9 mouse cellular contexts compared by ENCODE assay signal in genomic region chr8:122574264-122574663, GRCm38 (mm10). TPM values are rescaled to one million over a fixed set of nuclear protein-coding genes. Genes with fewer than 3 reads are reported as not detected.
A peak's percentile ranks its signal among the peaks of the same experiment; 100 is the strongest.
DNase-seq lines count a peak whose midpoint lies in the region; ATAC-seq and TF ChIP-seq lines count a peak whose summit lies in the region.
"Had no signal": no experiment of that assay in that cellular context is flagged by ENCODE, and none has a peak within 500 bp of the region (broad histone marks: within the 10 kb centered on the region; RNA-seq: fewer than 3 reads in every experiment).

No protein-coding gene starts in this region.

- no peaks in the 10 kb centered on the region for H3K27me3 ChIP-seq in hindbrain, embryonic 12.5 days
- no peaks in the 10 kb centered on the region for H3K27me3 ChIP-seq in hindbrain, postnatal 0 days (ENCODE audit: insufficient read depth, low read length)
- no peaks in the 10 kb centered on the region for H3K27me3 ChIP-seq in CH12.LX (replicated peaks)
- H3K27me3 ChIP-seq in liver, embryonic 16.5 days (ENCODE audit: control insufficient read depth, insufficient read depth, low read depth, low read length): no peaks in the 10 kb centered on the region
- H3K27me3 ChIP-seq: embryonic facial prominence, embryonic 13.5 days had no signal

- DNase-seq in hindbrain, postnatal 0 days (ENCODE audit: low spot score): no peak
- no peak for DNase-seq in CH12.LX (ENCODE audit: extremely low read depth)
- DNase-seq: cerebellum, postnatal 14 days had no signal

- ATAC-seq in hindbrain, embryonic 12.5 days (ENCODE audit: low FRiP score): no peak
- no peak for ATAC-seq in hindbrain, postnatal 0 days
- peak; percentile 2; the same call in 1 of the 2 replicates for ATAC-seq in liver, embryonic 16.5 days (ENCODE audit: low read depth)
- ATAC-seq in erythroid progenitor cell, adult 5-6 weeks (replicated peaks; ENCODE audit: low FRiP score, poor library complexity, severe bottlenecking): no peak
- ATAC-seq in monocyte, adult 5-6 weeks (replicated peaks; ENCODE audit: insufficient number of reproducible peaks, low FRiP score, low TSS enrichment, poor library complexity, severe bottlenecking): no peak

- peaks cover 42% of the 10 kb centered on the region for H3K4me1 ChIP-seq in hindbrain, embryonic 12.5 days
- H3K4me1 ChIP-seq in hindbrain, postnatal 0 days (ENCODE audit: insufficient read depth, low read length): peaks cover 24% of the 10 kb centered on the region
- peaks cover 16 to 49% of the 10 kb centered on the region in 2 experiments for H3K4me1 ChIP-seq in CH12.LX (ENCODE audit: control insufficient read depth in 1 of 2, insufficient read depth in 2 of 2)
- H3K4me1 ChIP-seq in embryonic fibroblast, embryonic 13.5 days (ENCODE audit: control insufficient read depth, insufficient read depth, low read length): peaks cover 8% of the 10 kb centered on the region; the same call in 1 of the 2 replicates
- H3K4me1 ChIP-seq in liver, embryonic 16.5 days (ENCODE audit: control insufficient read depth, low read depth, low read length): peaks cover 62% of the 10 kb centered on the region

- H3K4me3 ChIP-seq in hindbrain, embryonic 12.5 days: no peak overlapping the region
- H3K4me3 ChIP-seq in hindbrain, postnatal 0 days (ENCODE audit: low read length): no peak overlapping the region
- peak overlapping the region in 1 of 3 experiments; percentile 89 for H3K4me3 ChIP-seq in CH12.LX (replicated peaks in 1 of 3; ENCODE audit: low read depth in 2 of 3, low read length in 2 of 3, poor library complexity in 1 of 3)
- H3K4me3 ChIP-seq in embryonic fibroblast, embryonic 13.5 days (ENCODE audit: insufficient read depth, low read length): no peak overlapping the region
- H3K4me3 ChIP-seq in liver, embryonic 16.5 days (ENCODE audit: low read depth, low read length): no peak overlapping the region

- no peaks in the 10 kb centered on the region for H3K9me3 ChIP-seq in hindbrain, embryonic 12.5 days (replicated peaks)
- no peaks in the 10 kb centered on the region for H3K9me3 ChIP-seq in hindbrain, postnatal 0 days (ENCODE audit: low read length)
- H3K9me3 ChIP-seq in CH12.LX (replicated peaks; ENCODE audit: low read length): no peaks in the 10 kb centered on the region
- no peaks in the 10 kb centered on the region for H3K9me3 ChIP-seq in liver, embryonic 16.5 days (replicated peaks; ENCODE audit: control insufficient read depth, low read length)
- H3K9me3 ChIP-seq: embryonic facial prominence, embryonic 13.5 days had no signal

- TF ChIP-seq EP300 in CH12.LX (IDR thresholded peaks at IDR 0.05; ENCODE audit: low read length): no peak

- TF ChIP-seq POLR2A in CH12.LX (IDR thresholded peaks at IDR 0.05; ENCODE audit: low read depth, low read length): no peak
- TF ChIP-seq POLR2A in embryonic fibroblast, embryonic 13.5 days (IDR thresholded peaks at IDR 0.05; ENCODE audit: low read depth, low read length): 0 out of 2 replicates have a peak, but pooled peaks have one; percentile 2

- dilution Hi-C loops in CH12.LX (cut with MboI; ENCODE audit: extremely low pct_ligation_motif_present, extremely low pct_unique_long_range_greater_than_20kb, low sequenced_read_pairs): no loop called here

- WGBS in hindbrain, embryonic 12.5 days: 54% methylated on average over 3 of the region's 3 CpGs
- 44% methylated on average over 3 of the region's 3 CpGs for WGBS in hindbrain, postnatal 0 days
- 48% methylated on average over 3 of the region's 3 CpGs for WGBS in liver, embryonic 16.5 days (ENCODE audit: insufficient replicate concordance)

- no peak overlapping the region for H3K9ac ChIP-seq in hindbrain, embryonic 12.5 days
- no peak overlapping the region for H3K9ac ChIP-seq in hindbrain, postnatal 0 days (replicated peaks; ENCODE audit: low read length)
- H3K9ac ChIP-seq in CH12.LX (ENCODE audit: insufficient read depth, low read depth): no peak overlapping the region
- no peak overlapping the region for H3K9ac ChIP-seq in liver, embryonic 16.5 days (ENCODE audit: low read depth, low read length)

- in situ Hi-C loops in CH12.LX (cut with MboI; ENCODE audit: low pct_ligation_motif_present, low pct_unique_long_range_greater_than_20kb, low sequenced_read_pairs): no loop called here

- TF ChIP-seq CTCF in hindbrain, postnatal 0 days (IDR thresholded peaks at IDR 0.05; ENCODE audit: low read depth): no peak
- TF ChIP-seq CTCF in CH12.LX (conservative IDR thresholded peaks at IDR 0.05 in 1 of 2, IDR thresholded peaks at IDR 0.05 in 1 of 2; ENCODE audit: low read depth in 2 of 2, low read length in 2 of 2): no peak
- TF ChIP-seq CTCF in embryonic fibroblast, embryonic 13.5 days (IDR thresholded peaks at IDR 0.05; ENCODE audit: borderline replicate concordance, insufficient read depth, low read length): no peak

- H3K4me2 ChIP-seq in hindbrain, embryonic 12.5 days (replicated peaks): no peak overlapping the region
- H3K4me2 ChIP-seq in hindbrain, postnatal 0 days (ENCODE audit: low read depth, low read length): no peak overlapping the region
- no peak overlapping the region for H3K4me2 ChIP-seq in CH12.LX (ENCODE audit: insufficient read depth, low read depth, poor library complexity, severe bottlenecking)
- 0 out of 2 replicates have a peak overlapping the region, but pooled peaks have one; percentile 77 for H3K4me2 ChIP-seq in liver, embryonic 16.5 days (ENCODE audit: low read depth, low read length)

- H3K27ac ChIP-seq in hindbrain, embryonic 12.5 days: 0 out of 2 replicates have a peak overlapping the region, but pooled peaks have one; percentile 40
- H3K27ac ChIP-seq in hindbrain, postnatal 0 days: no peak overlapping the region
- H3K27ac ChIP-seq in CH12.LX (ENCODE audit: insufficient read depth, low read depth): peak overlapping the region; percentile 29; the same call in 1 of the 2 replicates
- H3K27ac ChIP-seq in embryonic fibroblast, embryonic 13.5 days (ENCODE audit: insufficient read depth, low read length): no peak overlapping the region
- H3K27ac ChIP-seq in liver, embryonic 16.5 days (ENCODE audit: low read length): peak overlapping the region; percentile 76
- H3K27ac ChIP-seq: embryonic facial prominence, embryonic 13.5 days had no signal

- peaks cover 43% of the 10 kb centered on the region for H3K36me3 ChIP-seq in hindbrain, embryonic 12.5 days
- no peaks in the 10 kb centered on the region; the same call in 1 of the 2 replicates for H3K36me3 ChIP-seq in hindbrain, postnatal 0 days (ENCODE audit: insufficient read depth, low read length)
- peaks cover 44 to 78% of the 10 kb centered on the region in 2 experiments for H3K36me3 ChIP-seq in CH12.LX (replicated peaks in 1 of 2; ENCODE audit: control insufficient read depth in 1 of 2, insufficient read depth in 1 of 2, low read length in 1 of 2)
- peaks cover 35% of the 10 kb centered on the region for H3K36me3 ChIP-seq in liver, embryonic 16.5 days (ENCODE audit: control insufficient read depth, insufficient read depth)

- no peak for TF ChIP-seq RAD21 in CH12.LX (IDR thresholded peaks at IDR 0.05; ENCODE audit: low read depth, low read length)

- H3K79me2 ChIP-seq in CH12.LX (replicated peaks; ENCODE audit: control insufficient read depth, extremely low read depth, insufficient read depth, poor library complexity, severe bottlenecking): peaks cover 23% of the 10 kb centered on the region

RNA-seq across cellular contexts. Expression of gene Aprt, which starts 2.4 kb away (rescaled TPM):
- polyA plus RNA-seq in hindbrain, embryonic 12.5 days (2016; fragmentation: Nextera tagmentation; extraction: Ambion mirVana): 160 and 185 TPM in 2 replicates
- 113 and 123 TPM in 2 replicates for total RNA-seq in hindbrain, postnatal 0 days (2014; rRNA removed)
- 183 and 189 TPM in 2 replicates for polyA plus RNA-seq in hindbrain, postnatal 0 days (2015; fragmentation: Nextera tagmentation; extraction: Ambion mirVana)
- total RNA-seq in CH12.LX (2012; rRNA removed) (524 and 653 TPM in 2 replicates), CH12.LX (2014; rRNA removed) (453 and 516 TPM in 2 replicates)
- polyA plus RNA-seq in CH12.LX (2012; ENCODE audit: insufficient read length, low read depth): 543 and 561 TPM in 2 replicates
- polyA plus RNA-seq in embryonic fibroblast, embryonic 13.5 days (2011; ENCODE audit: insufficient read length, low read depth, missing spikeins): 140 and 214 TPM in 2 replicates
- 196 and 204 TPM in 2 replicates for polyA plus RNA-seq in liver, embryonic 16.5 days (2015; fragmentation: Nextera tagmentation; extraction: Ambion mirVana)
- 39.4 and 53.7 TPM in 2 replicates for total RNA-seq in erythroid progenitor cell, adult 5-6 weeks (2015; ENCODE audit: low replicate concordance)
- total RNA-seq in erythroid progenitor cell, adult 5-6 weeks (2017; ENCODE audit: low replicate concordance): 12.3 and 15.5 TPM in 2 replicates
- 30.5 to 53.3 TPM (median 49.7 TPM) in 3 replicates for total RNA-seq in monocyte, adult 5-6 weeks (2017)

RNA-seq across cellular contexts. Expression of gene Cdt1, which starts 6.4 kb away (rescaled TPM):
- 22.7 and 23.9 TPM in 2 replicates for polyA plus RNA-seq in hindbrain, embryonic 12.5 days (2016; fragmentation: Nextera tagmentation; extraction: Ambion mirVana)
- total RNA-seq in hindbrain, postnatal 0 days (2014; rRNA removed): 24.9 and 26.3 TPM in 2 replicates
- polyA plus RNA-seq in hindbrain, postnatal 0 days (2015; fragmentation: Nextera tagmentation; extraction: Ambion mirVana): 10.7 and 11.7 TPM in 2 replicates
- total RNA-seq in CH12.LX (2012; rRNA removed) (50.0 and 53.7 TPM in 2 replicates), CH12.LX (2014; rRNA removed) (46.0 and 54.2 TPM in 2 replicates)
- 57.6 and 67.3 TPM in 2 replicates for polyA plus RNA-seq in CH12.LX (2012; ENCODE audit: insufficient read length, low read depth)
- 11.8 and 15.9 TPM in 2 replicates for polyA plus RNA-seq in embryonic fibroblast, embryonic 13.5 days (2011; ENCODE audit: insufficient read length, low read depth, missing spikeins)
- 34.7 and 41.1 TPM in 2 replicates for polyA plus RNA-seq in liver, embryonic 16.5 days (2015; fragmentation: Nextera tagmentation; extraction: Ambion mirVana)
- 55.5 and 65.8 TPM in 2 replicates for total RNA-seq in erythroid progenitor cell, adult 5-6 weeks (2015; ENCODE audit: low replicate concordance)
- 33.0 and 77.8 TPM in 2 replicates for total RNA-seq in erythroid progenitor cell, adult 5-6 weeks (2017; ENCODE audit: low replicate concordance)
- total RNA-seq in monocyte, adult 5-6 weeks (2017): 11.1 to 24.4 TPM (median 12.4 TPM) in 3 replicates

RNA-seq across cellular contexts. Expression of gene Piezo1, which starts 23.1 kb away (rescaled TPM):
- polyA plus RNA-seq in hindbrain, embryonic 12.5 days (2016; fragmentation: Nextera tagmentation; extraction: Ambion mirVana): 8.9 TPM in 2 replicates
- total RNA-seq in hindbrain, postnatal 0 days (2014; rRNA removed): 10.0 and 17.5 TPM in 2 replicates
- polyA plus RNA-seq in hindbrain, postnatal 0 days (2015; fragmentation: Nextera tagmentation; extraction: Ambion mirVana): 1.2 and 1.3 TPM in 2 replicates
- total RNA-seq in CH12.LX (2012; rRNA removed): 52.1 and 59.7 TPM in 2 replicates
- 15.1 and 21.1 TPM in 2 replicates for total RNA-seq in CH12.LX (2014; rRNA removed)
- 26.5 and 41.6 TPM in 2 replicates for polyA plus RNA-seq in CH12.LX (2012; ENCODE audit: insufficient read length, low read depth)
- 146 and 158 TPM in 2 replicates for polyA plus RNA-seq in embryonic fibroblast, embryonic 13.5 days (2011; ENCODE audit: insufficient read length, low read depth, missing spikeins)
- 11.3 and 15.5 TPM in 2 replicates for polyA plus RNA-seq in liver, embryonic 16.5 days (2015; fragmentation: Nextera tagmentation; extraction: Ambion mirVana)
- 32.1 and 43.2 TPM in 2 replicates for total RNA-seq in erythroid progenitor cell, adult 5-6 weeks (2015; ENCODE audit: low replicate concordance)
- 31.8 and 52.9 TPM in 2 replicates for total RNA-seq in erythroid progenitor cell, adult 5-6 weeks (2017; ENCODE audit: low replicate concordance)
- total RNA-seq in monocyte, adult 5-6 weeks (2017): 31.7 to 76.2 TPM (median 45.9 TPM) in 3 replicates

RNA-seq across cellular contexts. Expression of gene Galns, which starts 37.0 kb away (rescaled TPM):
- polyA plus RNA-seq in hindbrain, embryonic 12.5 days (2016; fragmentation: Nextera tagmentation; extraction: Ambion mirVana): 6.3 and 6.9 TPM in 2 replicates
- total RNA-seq in hindbrain, postnatal 0 days (2014; rRNA removed): 12.0 and 14.2 TPM in 2 replicates
- 9.1 and 10.0 TPM in 2 replicates for polyA plus RNA-seq in hindbrain, postnatal 0 days (2015; fragmentation: Nextera tagmentation; extraction: Ambion mirVana)
- total RNA-seq in CH12.LX (2012; rRNA removed) (19.8 and 25.6 TPM in 2 replicates), CH12.LX (2014; rRNA removed) (13.2 and 16.4 TPM in 2 replicates)
- 23.5 and 25.6 TPM in 2 replicates for polyA plus RNA-seq in CH12.LX (2012; ENCODE audit: insufficient read length, low read depth)
- polyA plus RNA-seq in embryonic fibroblast, embryonic 13.5 days (2011; ENCODE audit: insufficient read length, low read depth, missing spikeins): 12.1 and 15.4 TPM in 2 replicates
- 8.1 and 8.6 TPM in 2 replicates for polyA plus RNA-seq in liver, embryonic 16.5 days (2015; fragmentation: Nextera tagmentation; extraction: Ambion mirVana)
- 4.6 and 24.5 TPM in 2 replicates for total RNA-seq in erythroid progenitor cell, adult 5-6 weeks (2015; ENCODE audit: low replicate concordance)
- total RNA-seq in erythroid progenitor cell, adult 5-6 weeks (2017; ENCODE audit: low replicate concordance): 4.2 and 5.0 TPM in 2 replicates
- total RNA-seq in monocyte, adult 5-6 weeks (2017): 9.9 to 15.0 TPM (median 12.4 TPM) in 3 replicates

RNA-seq across cellular contexts. Expression of gene Trappc2l, which starts 37.2 kb away (rescaled TPM):
- 48.2 and 52.6 TPM in 2 replicates for polyA plus RNA-seq in hindbrain, embryonic 12.5 days (2016; fragmentation: Nextera tagmentation; extraction: Ambion mirVana)
- 7.6 and 11.4 TPM in 2 replicates for total RNA-seq in hindbrain, postnatal 0 days (2014; rRNA removed)
- polyA plus RNA-seq in hindbrain, postnatal 0 days (2015; fragmentation: Nextera tagmentation; extraction: Ambion mirVana): 117 and 130 TPM in 2 replicates
- total RNA-seq in CH12.LX (2012; rRNA removed) (64.2 and 67.0 TPM in 2 replicates), CH12.LX (2014; rRNA removed) (10.1 and 15.7 TPM in 2 replicates)
- polyA plus RNA-seq in CH12.LX (2012; ENCODE audit: insufficient read length, low read depth): 36.0 and 38.8 TPM in 2 replicates
- polyA plus RNA-seq in embryonic fibroblast, embryonic 13.5 days (2011; ENCODE audit: insufficient read length, low read depth, missing spikeins): 44.2 and 45.8 TPM in 2 replicates
- 21.5 and 22.8 TPM in 2 replicates for polyA plus RNA-seq in liver, embryonic 16.5 days (2015; fragmentation: Nextera tagmentation; extraction: Ambion mirVana)
- total RNA-seq in erythroid progenitor cell, adult 5-6 weeks (2015; ENCODE audit: low replicate concordance): 18.0 and 43.2 TPM in 2 replicates
- total RNA-seq in erythroid progenitor cell, adult 5-6 weeks (2017; ENCODE audit: low replicate concordance): 1.8 and 5.9 TPM in 2 replicates
- 19.5 to 35.7 TPM (median 20.3 TPM) in 3 replicates for total RNA-seq in monocyte, adult 5-6 weeks (2017)

Comparison
In these comparisons a context has a peak if more than half of its experiments do, and no peak if none do; other contexts are left out.
1. H3K27ac ChIP-seq: peak in hindbrain, embryonic 12.5 days (single experiment), CH12.LX (single experiment) and liver, embryonic 16.5 days (single experiment); none in hindbrain, postnatal 0 days (single experiment) and embryonic fibroblast, embryonic 13.5 days (single experiment).